ENCODE assay signal across 17 mouse cellular contexts in the genomic region with DNA sequence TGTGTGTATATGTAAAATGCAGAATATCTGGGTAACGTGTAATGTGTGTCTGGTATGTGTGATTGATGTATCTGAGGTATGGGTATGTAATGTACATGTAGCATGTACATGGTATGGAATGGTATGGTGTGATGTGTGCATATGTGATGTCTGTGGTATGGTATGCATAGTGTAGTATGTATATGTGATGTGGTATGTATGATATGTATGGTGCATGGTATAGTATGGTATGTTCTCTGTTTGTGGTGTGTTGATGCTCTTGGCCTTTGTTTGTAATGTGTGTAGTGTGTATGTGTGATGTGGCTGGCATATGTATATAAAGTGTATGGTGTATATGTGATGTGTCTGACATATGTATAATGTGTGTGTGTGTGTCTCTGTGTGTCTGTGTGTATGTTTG.
A peak's percentile ranks its signal among the peaks of the same experiment; 100 is the strongest.
DNase-seq lines count a peak whose midpoint lies in the region; ATAC-seq lines count a peak whose summit lies in the region.
"Had no signal": no experiment of that assay in that cellular context is flagged by ENCODE, and none has a peak within 500 bp of the region (broad histone marks: within the 10 kb centered on the region; RNA-seq: fewer than 3 reads in every experiment).

No protein-coding gene starts in this region.

- H3K27ac ChIP-seq in hindbrain, embryonic 15.5 days (replicated peaks) = no peak overlapping the region
- no peak overlapping the region for H3K27ac ChIP-seq in hindbrain, embryonic 14.5 days
- H3K27ac ChIP-seq in lung, embryonic 15.5 days = no peak overlapping the region
- H3K27ac ChIP-seq in midbrain, embryonic 12.5 days (replicated peaks) = no peak overlapping the region
- H3K27ac ChIP-seq in midbrain, embryonic 16.5 days (ENCODE audit: low read length) = no peak overlapping the region
- H3K27ac ChIP-seq: embryonic facial prominence, embryonic 12.5 days; forebrain, embryonic 15.5 days; heart, embryonic 13.5 days; hindbrain, embryonic 13.5 days had no signal

- 81% methylated on average over 1 of the region's 1 CpGs for WGBS in hindbrain, embryonic 15.5 days
- 78% methylated on average over 1 of the region's 1 CpGs for WGBS in hindbrain, embryonic 14.5 days
- WGBS in lung, embryonic 15.5 days = 79% methylated on average over 1 of the region's 1 CpGs
- WGBS in midbrain, embryonic 12.5 days = 90% methylated on average over 1 of the region's 1 CpGs
- WGBS in midbrain, embryonic 16.5 days = 95% methylated on average over 1 of the region's 1 CpGs

- no peaks in the 10 kb centered on the region for H3K9me3 ChIP-seq in hindbrain, embryonic 15.5 days
- no peaks in the 10 kb centered on the region for H3K9me3 ChIP-seq in hindbrain, embryonic 14.5 days (ENCODE audit: control insufficient read depth, low read length)
- H3K9me3 ChIP-seq in lung, embryonic 15.5 days = no peaks in the 10 kb centered on the region
- no peaks in the 10 kb centered on the region for H3K9me3 ChIP-seq in midbrain, embryonic 12.5 days
- H3K9me3 ChIP-seq in midbrain, embryonic 16.5 days (replicated peaks; ENCODE audit: control insufficient read depth, low read length, poor library complexity, severe bottlenecking) = no peaks in the 10 kb centered on the region
- H3K9me3 ChIP-seq: embryonic facial prominence, embryonic 12.5 days; forebrain, embryonic 15.5 days; heart, embryonic 13.5 days; hindbrain, embryonic 13.5 days had no signal

- H3K9ac ChIP-seq in hindbrain, embryonic 15.5 days = no peak overlapping the region
- H3K9ac ChIP-seq in hindbrain, embryonic 14.5 days = no peak overlapping the region
- H3K9ac ChIP-seq in lung, embryonic 15.5 days = no peak overlapping the region
- H3K9ac ChIP-seq in midbrain, embryonic 12.5 days (replicated peaks) = no peak overlapping the region
- no peak overlapping the region for H3K9ac ChIP-seq in midbrain, embryonic 16.5 days (ENCODE audit: low read depth, low read length)
- H3K9ac ChIP-seq: embryonic facial prominence, embryonic 12.5 days; forebrain, embryonic 15.5 days; heart, embryonic 13.5 days; hindbrain, embryonic 13.5 days had no signal

- no peaks in the 10 kb centered on the region for H3K4me1 ChIP-seq in hindbrain, embryonic 15.5 days (replicated peaks)
- H3K4me1 ChIP-seq in hindbrain, embryonic 14.5 days (replicated peaks; ENCODE audit: control insufficient read depth, insufficient read depth, low read length) = no peaks in the 10 kb centered on the region
- no peaks in the 10 kb centered on the region for H3K4me1 ChIP-seq in lung, embryonic 15.5 days
- H3K4me1 ChIP-seq in midbrain, embryonic 12.5 days = no peaks in the 10 kb centered on the region
- H3K4me1 ChIP-seq in midbrain, embryonic 16.5 days (ENCODE audit: control insufficient read depth, insufficient read depth, low read length) = no peaks in the 10 kb centered on the region
- H3K4me1 ChIP-seq: embryonic facial prominence, embryonic 12.5 days; forebrain, embryonic 15.5 days; heart, embryonic 13.5 days; hindbrain, embryonic 13.5 days had no signal

- no peaks in the 10 kb centered on the region for H3K36me3 ChIP-seq in hindbrain, embryonic 15.5 days
- H3K36me3 ChIP-seq in hindbrain, embryonic 14.5 days (replicated peaks; ENCODE audit: control insufficient read depth, insufficient read depth) = no peaks in the 10 kb centered on the region
- no peaks in the 10 kb centered on the region for H3K36me3 ChIP-seq in lung, embryonic 15.5 days
- H3K36me3 ChIP-seq in midbrain, embryonic 12.5 days = no peaks in the 10 kb centered on the region
- no peaks in the 10 kb centered on the region for H3K36me3 ChIP-seq in midbrain, embryonic 16.5 days (ENCODE audit: control insufficient read depth, insufficient read depth, low read length)
- H3K36me3 ChIP-seq: embryonic facial prominence, embryonic 12.5 days; forebrain, embryonic 15.5 days; heart, embryonic 13.5 days; hindbrain, embryonic 13.5 days had no signal

- no peak overlapping the region for H3K4me3 ChIP-seq in hindbrain, embryonic 15.5 days
- H3K4me3 ChIP-seq in hindbrain, embryonic 14.5 days (replicated peaks; ENCODE audit: low read length) = no peak overlapping the region
- no peak overlapping the region for H3K4me3 ChIP-seq in lung, embryonic 15.5 days
- no peak overlapping the region for H3K4me3 ChIP-seq in midbrain, embryonic 12.5 days
- H3K4me3 ChIP-seq in midbrain, embryonic 16.5 days (ENCODE audit: low read depth, low read length) = no peak overlapping the region
- H3K4me3 ChIP-seq: embryonic facial prominence, embryonic 12.5 days; forebrain, embryonic 15.5 days; heart, embryonic 13.5 days; hindbrain, embryonic 13.5 days had no signal

- H3K4me2 ChIP-seq in hindbrain, embryonic 15.5 days = no peak overlapping the region
- no peak overlapping the region for H3K4me2 ChIP-seq in hindbrain, embryonic 14.5 days (replicated peaks)
- H3K4me2 ChIP-seq in lung, embryonic 15.5 days = no peak overlapping the region
- no peak overlapping the region for H3K4me2 ChIP-seq in midbrain, embryonic 12.5 days (replicated peaks)
- H3K4me2 ChIP-seq in midbrain, embryonic 16.5 days (ENCODE audit: low read length) = no peak overlapping the region
- H3K4me2 ChIP-seq: embryonic facial prominence, embryonic 12.5 days; forebrain, embryonic 15.5 days; heart, embryonic 13.5 days; hindbrain, embryonic 13.5 days had no signal

- no peak for DNase-seq in hindbrain, embryonic 14.5 days (ENCODE audit: low spot score)
- no peak for DNase-seq in lung, postnatal 10 days
- DNase-seq: adrenal gland, adult 8-10 months; adrenal gland, postnatal 36 days; cerebellum, adult 2 months; cerebellum, postnatal 10 days; gastrocnemius, postnatal 36 days; heart, postnatal 36 days had no signal

- H3K27me3 ChIP-seq in hindbrain, embryonic 15.5 days = no peaks in the 10 kb centered on the region
- H3K27me3 ChIP-seq in hindbrain, embryonic 14.5 days (ENCODE audit: control insufficient read depth, insufficient read depth, low read length) = no peaks in the 10 kb centered on the region
- no peaks in the 10 kb centered on the region for H3K27me3 ChIP-seq in lung, embryonic 15.5 days
- H3K27me3 ChIP-seq in midbrain, embryonic 12.5 days = no peaks in the 10 kb centered on the region
- H3K27me3 ChIP-seq in midbrain, embryonic 16.5 days (ENCODE audit: control insufficient read depth, insufficient read depth, low read depth, low read length) = no peaks in the 10 kb centered on the region
- H3K27me3 ChIP-seq: CH12.LX; embryonic facial prominence, embryonic 12.5 days; forebrain, embryonic 15.5 days; heart, embryonic 13.5 days; hindbrain, embryonic 13.5 days had no signal

- peak; percentile 25; the same call in 1 of the 2 replicates for ATAC-seq in hindbrain, embryonic 15.5 days (ENCODE audit: low FRiP score, low read depth)
- no peak for ATAC-seq in hindbrain, embryonic 14.5 days (ENCODE audit: low FRiP score)
- ATAC-seq in lung, embryonic 15.5 days (ENCODE audit: borderline replicate concordance, extremely low read depth, low FRiP score, low TSS enrichment) = 0 out of 2 replicates have a peak, but pooled peaks have one; percentile 14
- 0 out of 2 replicates have a peak, but pooled peaks have one; percentile 27 for ATAC-seq in midbrain, embryonic 12.5 days (ENCODE audit: low FRiP score, low read depth)
- no peak for ATAC-seq in midbrain, embryonic 16.5 days
- ATAC-seq: forebrain, embryonic 15.5 days had no signal

Comparison
In these comparisons a context has a peak if more than half of its experiments do, and no peak if none do; other contexts are left out.
1. ATAC-seq: peak in hindbrain, embryonic 15.5 days (single experiment), lung, embryonic 15.5 days (single experiment) and midbrain, embryonic 12.5 days (single experiment); none in hindbrain, embryonic 14.5 days (single experiment) and midbrain, embryonic 16.5 days (single experiment).